In the genomic region with DNA sequence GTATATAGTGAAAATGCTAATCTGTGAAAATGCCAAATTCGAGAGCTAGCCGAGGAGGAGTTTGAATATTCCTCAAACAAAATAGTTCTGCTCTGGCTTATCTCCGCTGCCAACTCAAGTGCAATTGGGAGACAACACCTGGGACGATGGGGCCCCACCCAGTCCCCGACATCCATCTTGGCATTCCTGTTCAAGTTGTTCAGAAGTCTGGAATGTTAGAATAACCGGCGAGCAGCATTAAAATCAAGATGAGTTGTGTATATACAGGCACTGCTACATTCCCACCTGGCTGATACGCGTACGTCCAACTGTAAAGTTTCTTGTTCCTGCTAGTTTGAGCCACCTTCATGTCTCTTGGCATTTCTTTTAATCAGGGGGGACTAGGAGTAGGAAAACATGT, we compare ENCODE assay signal across 12 mouse cellular contexts.
"Had no signal": no experiment of that assay in that cellular context is flagged by ENCODE, and none has a peak within 500 bp of the region (broad histone marks: within the 10 kb centered on the region; RNA-seq: fewer than 3 reads in every experiment).

No protein-coding gene starts in this region.

- H3K9ac ChIP-seq: limb, embryonic 12.5 days; liver, embryonic 13.5 days; liver, postnatal 0 days; neural tube, embryonic 12.5 days had no signal

- H3K4me1 ChIP-seq: limb, embryonic 12.5 days; liver, embryonic 13.5 days; neural tube, embryonic 12.5 days had no signal

- H3K4me3 ChIP-seq: limb, embryonic 12.5 days; liver, embryonic 13.5 days; myocyte; neural tube, embryonic 12.5 days had no signal

- H3K4me2 ChIP-seq: limb, embryonic 12.5 days; liver, embryonic 13.5 days; neural tube, embryonic 12.5 days had no signal

- H3K27ac ChIP-seq: limb, embryonic 12.5 days; liver, embryonic 13.5 days; neural tube, embryonic 12.5 days had no signal

- DNase-seq: kidney, adult 18-20 months; kidney, postnatal 14 days; layer of hippocampus, postnatal 36 days; liver; liver, embryonic 13.5 days; liver, postnatal 0 days; midbrain, embryonic 14.5 days; thymus, adult 2 months; thymus, postnatal 25 days had no signal

- H3K36me3 ChIP-seq: limb, embryonic 12.5 days; liver, embryonic 13.5 days; neural tube, embryonic 12.5 days had no signal

- ATAC-seq: liver, postnatal 0 days had no signal

- H3K27me3 ChIP-seq: limb, embryonic 12.5 days; liver, embryonic 13.5 days; neural tube, embryonic 12.5 days had no signal

- H3K9me3 ChIP-seq: limb, embryonic 12.5 days; liver, embryonic 13.5 days; neural tube, embryonic 12.5 days had no signal
